Mouse (Mus musculus): ENCODE data around the gene Zc3h12c.

Gene Zc3h12c

DNA sequence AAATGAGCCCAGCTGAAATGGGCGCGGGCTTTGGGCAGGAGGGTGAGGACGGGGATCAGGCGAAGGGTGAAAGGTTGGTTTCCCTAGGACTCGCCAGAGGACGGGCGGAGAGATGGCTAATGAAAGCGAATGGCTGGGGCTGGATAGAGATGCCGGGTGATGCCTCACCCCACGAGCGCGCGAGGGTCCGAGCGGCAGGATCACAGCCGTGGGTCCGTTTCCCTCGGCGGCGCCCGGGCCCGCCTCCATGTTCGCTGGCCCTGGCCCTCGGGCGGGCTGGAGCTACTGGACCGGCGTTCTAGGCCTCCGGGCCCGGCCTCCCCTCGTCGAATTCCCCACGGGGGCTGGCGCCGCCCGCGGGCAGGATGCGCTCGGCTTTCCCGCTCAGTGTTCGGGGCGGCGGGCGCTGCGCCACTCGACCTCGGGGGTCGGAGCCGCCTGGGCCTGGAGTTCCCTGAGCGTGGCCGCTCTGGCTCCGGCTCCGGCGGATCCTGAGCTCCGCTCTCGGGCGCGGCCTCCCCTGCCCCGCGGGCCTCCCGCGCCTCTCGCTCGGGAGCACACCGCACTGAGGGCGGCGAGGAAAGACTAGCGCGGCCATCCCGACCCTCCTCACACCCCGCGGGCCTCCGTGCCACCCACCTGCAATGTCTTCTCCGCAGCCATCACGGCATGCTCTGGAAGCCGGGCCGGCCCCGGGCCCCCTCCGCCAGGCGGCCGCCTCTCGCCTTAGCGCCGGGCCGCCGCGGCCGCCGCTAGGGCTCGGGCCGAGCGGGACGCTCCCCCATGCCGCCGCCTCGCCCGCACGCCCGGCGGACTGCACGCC, at the start of gene Zc3h12c:
Gene Zc3h12c (minus strand): TSS at position 710 of the 823 bp plus-strand sequence.
- peak; percentile 31 for DNase-seq (ENCODE audit: low read depth, low spot score)

DNA sequence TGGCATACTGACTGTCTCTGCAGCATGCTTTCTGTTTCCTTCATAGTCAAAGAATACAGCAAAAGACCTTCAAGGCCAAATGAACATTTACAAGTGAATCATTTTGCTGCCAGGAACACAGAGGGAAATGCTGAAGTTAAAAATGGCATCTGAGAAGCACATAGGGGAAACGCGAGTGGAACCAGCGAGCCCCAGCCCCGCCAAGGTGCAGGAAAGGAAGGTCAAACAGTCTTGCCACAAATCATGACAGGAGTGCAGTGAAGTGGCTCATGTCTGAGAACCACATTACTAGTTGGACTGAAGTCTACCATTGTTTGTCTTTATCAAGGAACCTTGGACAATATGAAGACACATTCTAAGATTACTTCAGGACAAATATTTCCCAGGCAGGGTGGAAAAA, 49.3 kb upstream of the Zc3h12c start:
- DNase-seq (ENCODE audit: low read depth, low spot score), result no peak

DNA sequence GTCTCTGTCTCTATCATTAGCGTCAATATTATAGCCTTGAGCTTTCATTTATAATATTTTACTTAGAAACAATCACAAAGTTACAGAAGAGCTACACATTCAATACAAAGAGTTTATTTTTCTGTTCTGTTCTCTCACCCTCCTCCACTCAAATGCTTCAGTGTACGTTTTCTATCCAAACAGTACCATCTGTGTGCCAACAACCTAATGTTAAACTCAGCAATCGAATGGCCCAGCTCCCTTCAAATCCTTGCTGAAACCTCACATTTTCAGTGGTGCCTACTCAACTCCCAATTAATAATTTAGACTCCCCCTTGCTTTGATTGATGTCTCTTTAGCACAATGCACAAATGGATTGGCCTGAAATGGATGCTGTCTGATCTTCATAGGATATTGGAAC, 46.9 kb upstream of the Zc3h12c start:
- no peak for DNase-seq (ENCODE audit: low read depth, low spot score)

DNA sequence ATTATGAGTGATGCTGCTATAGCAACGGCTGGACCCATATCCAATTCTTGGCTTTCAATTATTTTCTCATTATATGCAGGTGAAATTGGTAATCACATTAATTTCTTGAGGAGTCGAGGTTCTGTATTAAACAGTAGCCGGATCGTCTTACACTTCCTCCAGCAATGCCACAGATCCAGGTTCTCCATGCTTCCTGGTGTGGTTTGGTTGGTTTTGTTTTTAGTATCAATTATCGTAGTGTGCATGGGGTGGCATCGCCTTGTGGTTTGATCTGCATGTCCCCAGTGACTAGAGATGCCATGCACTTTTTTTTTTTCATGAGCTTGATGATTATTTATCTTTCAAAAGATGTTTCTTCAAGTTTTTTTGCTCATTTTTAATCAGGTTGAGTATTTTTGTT, 44.0 kb upstream of the Zc3h12c start:
- no peak for DNase-seq (ENCODE audit: low read depth, low spot score)

DNA sequence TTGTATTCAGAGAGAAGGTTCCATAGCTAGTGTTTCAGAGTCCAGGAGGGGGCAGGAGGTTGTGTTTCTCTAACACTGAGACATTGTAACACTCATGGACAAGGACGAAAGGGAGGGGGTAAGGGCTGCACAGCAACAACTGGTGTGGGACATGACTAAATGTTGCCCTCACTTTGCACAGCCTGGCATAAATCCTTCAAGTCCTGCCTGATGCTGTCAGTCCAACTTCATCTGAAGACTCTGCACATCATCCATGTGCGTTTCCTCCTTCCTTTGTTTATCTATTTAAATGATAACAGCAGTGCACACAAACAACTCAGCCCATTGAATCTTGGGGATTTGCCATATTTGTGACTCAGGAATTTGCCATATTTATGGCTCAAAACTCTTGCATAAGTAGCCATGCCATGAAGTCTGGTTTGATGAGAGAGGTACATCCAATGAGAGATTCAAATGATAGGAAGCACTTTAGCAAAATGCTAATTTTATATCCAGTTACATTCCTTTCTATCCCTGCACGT, 40.2 kb upstream of the Zc3h12c start:
- DNase-seq (ENCODE audit: low read depth, low spot score), result no peak

DNA sequence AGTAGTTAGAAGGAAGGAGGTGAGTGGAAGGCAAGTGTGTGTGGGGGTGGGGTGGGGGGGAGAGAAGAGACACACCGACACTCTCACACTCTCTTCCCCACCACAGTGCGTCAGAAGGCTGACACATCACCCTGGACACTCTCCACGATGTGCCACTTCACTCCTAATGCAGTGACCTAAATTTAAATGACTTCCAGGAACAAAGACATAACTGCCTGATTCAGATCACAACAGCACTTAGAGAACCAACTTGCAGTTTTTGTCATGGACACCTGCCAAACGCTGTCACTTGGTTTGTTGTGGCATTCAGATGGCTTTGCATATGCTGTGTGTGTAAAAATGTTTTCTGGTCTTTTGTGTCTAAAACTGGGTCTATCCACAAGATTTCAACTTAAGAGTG, 34.8 kb upstream of the Zc3h12c start:
- no peak for DNase-seq (ENCODE audit: low read depth, low spot score)

DNA sequence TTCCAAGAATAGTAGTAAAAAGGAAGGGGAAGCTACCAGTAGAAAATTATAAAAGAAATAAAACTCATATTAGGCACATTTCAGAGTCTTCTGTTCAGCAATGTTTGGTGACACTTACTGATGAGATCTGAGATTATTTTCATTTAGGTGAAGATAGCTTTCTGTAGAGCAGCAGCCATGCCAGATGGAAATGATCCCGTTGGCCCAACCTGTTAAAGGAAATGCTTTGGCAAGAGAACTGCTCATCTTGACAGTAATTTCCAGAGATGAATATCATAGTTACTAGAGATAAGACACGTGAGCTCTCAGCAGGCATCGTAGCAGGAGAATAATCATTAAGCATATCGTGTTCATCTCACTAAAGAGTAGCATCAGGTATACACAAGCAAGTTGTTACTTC, 31.9 kb upstream of the Zc3h12c start:
- no peak for DNase-seq (ENCODE audit: low read depth, low spot score)

DNA sequence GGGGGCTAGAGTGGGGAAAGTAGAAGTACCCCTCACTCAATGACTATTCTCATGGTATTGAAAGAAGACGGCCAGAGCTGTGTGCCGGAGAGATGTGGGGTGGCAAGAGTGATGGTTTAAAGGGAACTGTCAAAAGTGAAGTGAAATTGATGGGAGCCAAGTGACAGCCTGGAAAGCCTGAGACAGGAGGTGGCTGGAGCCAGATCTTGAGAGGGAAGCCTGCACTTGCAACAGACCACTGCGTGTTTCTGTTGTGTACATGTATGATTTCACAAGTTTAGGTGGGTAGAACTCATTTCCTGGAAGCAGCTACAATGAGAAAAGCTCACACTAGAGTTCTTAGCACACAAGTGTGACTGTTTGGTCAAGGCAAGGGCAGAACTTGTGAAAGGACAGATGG, 27.5 kb upstream of the Zc3h12c start:
- no peak for DNase-seq (ENCODE audit: low read depth, low spot score)

DNA sequence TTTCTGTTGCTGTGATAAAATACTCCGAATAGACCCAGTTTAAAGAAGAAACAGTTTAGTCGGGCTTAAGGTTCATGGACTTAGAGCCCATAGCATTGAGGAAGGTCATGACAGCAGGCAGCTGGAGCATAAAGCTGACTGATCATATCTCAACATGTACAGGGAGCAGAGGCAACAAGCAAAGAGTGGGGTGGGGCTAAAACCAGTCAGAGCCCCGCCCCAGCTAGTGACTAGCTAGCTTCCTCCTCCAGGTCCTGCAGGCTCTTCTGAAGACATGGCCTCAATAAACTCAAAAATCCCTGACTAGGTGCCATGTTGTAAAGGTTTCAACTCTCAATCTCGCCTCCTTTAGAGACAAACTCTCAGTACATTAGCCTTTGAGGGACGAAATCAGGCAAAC, 25.5 kb upstream of the Zc3h12c start:
- DNase-seq (ENCODE audit: low read depth, low spot score), result no peak

DNA sequence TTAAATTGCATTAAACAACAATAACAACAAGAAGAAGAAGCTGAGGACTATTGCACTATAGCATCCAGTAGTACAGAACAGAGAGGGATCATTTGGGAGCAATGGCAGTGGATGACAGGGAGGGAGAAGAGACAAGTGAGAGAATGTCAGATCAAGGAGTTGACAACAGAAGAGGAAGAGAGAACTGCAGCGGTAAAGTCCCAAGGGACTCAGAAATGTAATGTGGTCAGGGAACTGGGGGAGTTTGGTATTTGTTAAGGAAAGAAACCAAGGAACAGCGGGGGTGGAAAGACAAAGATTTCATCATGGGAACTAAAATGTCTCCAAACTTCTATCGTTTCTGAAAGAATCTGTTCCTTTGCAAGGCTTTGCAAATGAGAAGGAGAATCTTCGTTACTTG, 22.5 kb upstream of the Zc3h12c start:
- no peak for DNase-seq (ENCODE audit: low read depth, low spot score)

DNA sequence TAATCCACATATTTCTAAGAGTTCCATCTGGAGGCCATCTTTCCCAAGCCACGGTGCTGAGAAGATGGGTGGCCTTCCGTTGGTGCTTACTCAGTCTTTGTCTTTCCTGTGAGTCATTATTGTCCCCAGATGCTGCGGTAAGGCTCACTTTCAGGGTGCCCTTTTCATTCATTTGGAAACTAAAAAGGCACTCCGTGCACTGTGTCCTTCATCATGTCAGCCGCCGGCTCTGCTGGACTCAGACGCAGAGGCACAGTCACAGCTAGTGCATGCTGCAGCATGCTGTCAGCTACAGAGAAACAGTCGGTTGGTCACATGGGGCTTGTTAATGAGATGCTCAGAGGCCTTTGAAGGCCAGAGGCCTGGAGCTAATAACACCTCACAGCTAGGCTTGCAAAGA, 19.7 kb upstream of the Zc3h12c start:
- no peak for DNase-seq (ENCODE audit: low read depth, low spot score)

DNA sequence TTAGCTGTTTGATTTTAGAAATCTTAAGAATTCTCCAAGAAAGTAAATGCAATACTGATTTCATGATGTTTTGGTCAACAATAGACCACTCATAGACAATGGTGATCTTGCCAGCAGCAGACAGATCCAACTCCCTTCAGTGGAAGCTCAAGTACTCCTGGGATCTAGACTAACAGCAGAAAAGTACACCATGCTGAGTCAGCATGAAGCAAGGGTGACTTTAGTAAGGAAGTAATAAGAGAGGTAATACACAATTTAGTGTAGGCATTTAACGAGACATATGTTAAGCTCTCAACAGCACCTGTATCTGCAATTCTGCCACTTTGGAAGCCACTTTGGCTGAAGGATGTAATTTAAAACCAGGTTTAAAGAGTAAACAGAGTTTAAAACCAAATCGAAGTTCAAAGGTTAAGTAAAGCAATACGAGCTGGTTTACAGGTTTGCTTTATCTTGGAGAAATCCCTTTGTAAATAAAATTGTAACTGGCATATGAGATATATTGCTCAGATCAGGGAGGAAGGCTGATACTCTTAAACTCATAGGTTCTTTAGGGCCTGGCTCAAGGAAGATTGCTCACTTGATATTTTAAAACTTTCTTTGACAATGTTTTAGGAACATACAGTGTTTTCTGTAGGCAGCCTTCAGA, 18.0 kb upstream of the Zc3h12c start:
- no peak for DNase-seq (ENCODE audit: low read depth, low spot score)

DNA sequence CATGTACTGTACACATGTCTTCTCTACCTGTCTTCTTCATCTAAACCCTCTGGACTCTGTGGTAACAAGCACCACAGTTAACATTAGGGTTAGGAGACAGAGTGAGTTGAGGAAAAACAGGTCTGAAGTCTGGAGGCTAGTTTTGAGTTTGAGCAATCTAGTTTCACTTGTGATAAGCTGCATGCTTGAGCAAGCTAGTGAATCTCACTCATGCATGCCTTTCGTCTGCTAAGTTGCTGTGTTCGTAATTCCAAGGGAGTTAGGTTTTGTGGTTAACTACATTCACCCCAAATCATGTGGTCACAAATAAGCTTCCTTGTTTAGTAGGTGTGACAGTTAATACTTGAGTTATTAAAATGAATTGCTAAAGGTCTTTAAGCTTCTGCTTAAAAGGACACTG, 13.0 kb upstream of the Zc3h12c start:
- DNase-seq (ENCODE audit: low read depth, low spot score), result no peak

DNA sequence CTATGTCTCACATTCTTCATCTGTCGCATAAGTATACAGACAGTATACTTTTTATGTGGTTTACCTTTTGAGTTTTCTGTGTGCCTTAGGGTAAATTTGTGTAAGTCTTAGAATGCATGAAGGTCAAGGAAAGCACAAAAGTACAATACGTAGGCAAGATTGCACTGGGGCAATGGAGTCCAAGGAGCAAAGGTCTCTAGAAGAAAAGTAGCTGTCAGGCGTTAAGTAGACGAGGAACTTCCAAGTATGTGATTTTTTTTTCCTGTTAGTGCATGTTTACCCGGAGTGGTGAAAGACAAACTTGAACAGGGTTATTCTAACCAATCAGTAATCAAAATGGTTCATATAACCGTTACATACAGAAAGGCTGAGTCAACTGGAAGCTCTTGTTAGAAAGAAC, 12.5 kb upstream of the Zc3h12c start:
- no peak for DNase-seq (ENCODE audit: low read depth, low spot score)

DNA sequence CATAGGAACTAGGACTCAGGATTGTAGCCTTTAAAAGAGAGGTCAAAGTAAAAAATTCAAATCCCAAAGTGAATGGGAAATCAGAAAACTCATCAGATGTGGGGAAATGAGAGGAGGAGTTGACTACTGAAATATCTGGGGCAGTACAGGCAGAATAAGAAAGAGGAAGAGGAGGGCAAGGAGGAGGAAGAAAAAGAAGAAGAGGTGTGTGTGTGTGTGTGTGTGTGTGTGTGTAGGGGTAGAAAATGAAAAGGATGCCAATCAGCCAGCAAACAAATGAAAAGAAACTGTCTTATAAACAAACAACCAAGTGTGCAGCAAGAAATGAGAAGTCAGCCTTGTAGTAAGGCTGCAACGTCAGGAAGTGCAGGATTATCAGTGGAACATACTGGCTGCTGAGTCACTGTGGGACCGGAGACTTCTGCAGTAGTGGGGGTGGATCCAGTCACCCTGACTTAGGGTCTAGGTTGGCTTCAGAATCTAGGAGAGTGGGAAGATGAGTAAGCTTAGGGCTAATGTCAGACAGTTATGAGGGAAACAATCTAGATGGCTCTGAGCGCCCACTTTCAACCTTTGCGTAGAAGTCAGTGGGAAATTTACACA, 7.0 kb upstream of the Zc3h12c start:
- DNase-seq (ENCODE audit: low read depth, low spot score), result no peak

DNA sequence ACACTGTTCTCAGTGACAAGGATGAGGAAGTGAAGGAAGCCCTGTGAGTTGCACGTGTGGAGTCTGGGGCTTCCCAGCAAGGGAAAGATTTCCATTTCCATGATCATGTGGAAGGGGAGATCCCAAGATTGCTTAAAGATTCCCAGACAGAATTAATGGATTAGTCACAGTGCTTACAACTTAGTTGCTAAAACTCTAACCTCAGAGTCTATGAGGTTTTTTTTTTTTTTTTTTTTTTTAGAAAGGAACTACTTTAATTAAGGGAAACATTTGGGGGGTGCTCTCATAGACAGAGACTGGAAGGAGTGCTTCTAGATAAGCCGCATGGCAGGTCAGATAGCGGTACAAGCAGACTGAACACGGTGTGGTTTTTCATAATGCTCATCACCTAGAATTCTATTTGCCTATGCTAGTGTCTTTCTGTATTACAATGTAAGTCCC, 6.3 kb upstream of the Zc3h12c start:
- DNase-seq (ENCODE audit: low read depth, low spot score), result no peak

DNA sequence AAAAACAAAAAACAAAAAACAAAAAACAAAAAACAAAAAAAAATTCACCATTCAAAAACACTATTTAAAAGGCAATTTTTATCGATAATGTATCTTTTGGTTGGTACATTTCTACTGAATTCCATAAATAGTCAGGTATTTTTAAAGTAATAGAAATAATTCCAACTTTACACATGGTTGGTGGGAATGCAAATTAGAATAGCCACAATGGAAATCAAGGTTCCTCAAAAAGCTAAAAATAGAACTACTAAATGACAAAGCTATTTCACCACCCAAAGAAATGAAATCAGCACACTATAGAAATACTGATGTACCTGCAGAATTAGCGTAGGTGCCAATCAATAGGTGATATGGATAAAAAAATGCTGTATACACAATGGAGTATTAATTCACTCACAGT, 5.6 kb upstream of the Zc3h12c start:
- no peak for DNase-seq (ENCODE audit: low read depth, low spot score)

DNA sequence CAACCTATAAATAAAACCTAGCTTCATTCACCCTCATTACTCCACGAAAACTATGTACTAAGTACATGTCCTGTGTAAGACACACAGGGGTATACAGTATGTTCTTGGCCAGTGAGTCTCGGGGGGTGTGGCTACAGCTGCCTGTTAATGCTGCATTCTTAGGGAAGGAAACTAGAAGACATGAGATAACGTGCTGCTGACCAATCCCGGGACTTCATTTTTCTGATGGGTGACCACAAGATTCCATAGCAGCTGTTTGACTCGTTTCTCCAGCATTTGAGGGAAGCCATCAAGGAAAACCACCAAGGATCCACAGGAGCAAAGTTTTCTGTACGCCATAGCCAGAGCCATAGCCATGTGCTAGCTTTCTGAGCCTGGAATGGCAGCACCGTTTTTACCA, 4.2 kb upstream of the Zc3h12c start:
- no peak for DNase-seq (ENCODE audit: low read depth, low spot score)

DNA sequence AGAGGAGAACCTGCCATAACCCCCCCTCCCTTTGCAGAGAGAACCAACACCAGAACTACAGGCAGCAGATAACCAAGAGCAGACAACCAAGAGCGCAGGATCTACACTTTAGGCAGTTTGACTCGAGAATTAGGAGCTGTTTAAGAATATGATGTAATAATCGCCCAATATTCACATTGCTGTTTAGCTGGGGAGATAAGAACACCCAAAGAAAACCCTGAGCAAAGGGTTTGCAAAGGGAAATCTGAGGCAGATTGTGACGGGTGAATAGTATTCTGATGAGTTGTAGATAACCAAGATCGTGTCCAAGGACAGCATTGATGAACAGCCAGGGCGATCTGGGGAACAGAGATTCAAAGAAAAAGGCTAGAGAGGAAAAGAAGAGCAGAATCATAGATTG, 2.3 kb upstream of the Zc3h12c start:
- no peak for DNase-seq (ENCODE audit: low read depth, low spot score)

DNA sequence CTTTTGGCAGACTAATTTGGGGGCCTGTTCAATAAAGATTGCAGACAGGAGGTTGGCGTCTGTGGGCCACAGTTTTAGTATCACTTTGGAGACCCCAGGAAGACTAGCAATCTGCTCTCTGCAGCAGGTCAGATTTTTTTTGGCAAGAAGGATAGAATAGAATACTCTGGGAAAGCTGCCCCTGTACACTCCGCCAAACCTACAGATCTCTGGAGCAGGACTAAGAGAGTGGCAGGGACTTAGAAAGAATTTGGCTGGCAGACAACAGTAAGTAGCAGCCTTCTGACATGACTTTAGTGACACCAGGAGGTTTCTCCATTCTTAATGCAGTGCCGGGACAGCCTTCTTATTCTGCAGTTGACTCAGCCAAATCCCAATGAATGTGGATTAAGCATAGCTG, 1.8 kb upstream of the Zc3h12c start:
- no peak for DNase-seq (ENCODE audit: low read depth, low spot score)

DNA sequence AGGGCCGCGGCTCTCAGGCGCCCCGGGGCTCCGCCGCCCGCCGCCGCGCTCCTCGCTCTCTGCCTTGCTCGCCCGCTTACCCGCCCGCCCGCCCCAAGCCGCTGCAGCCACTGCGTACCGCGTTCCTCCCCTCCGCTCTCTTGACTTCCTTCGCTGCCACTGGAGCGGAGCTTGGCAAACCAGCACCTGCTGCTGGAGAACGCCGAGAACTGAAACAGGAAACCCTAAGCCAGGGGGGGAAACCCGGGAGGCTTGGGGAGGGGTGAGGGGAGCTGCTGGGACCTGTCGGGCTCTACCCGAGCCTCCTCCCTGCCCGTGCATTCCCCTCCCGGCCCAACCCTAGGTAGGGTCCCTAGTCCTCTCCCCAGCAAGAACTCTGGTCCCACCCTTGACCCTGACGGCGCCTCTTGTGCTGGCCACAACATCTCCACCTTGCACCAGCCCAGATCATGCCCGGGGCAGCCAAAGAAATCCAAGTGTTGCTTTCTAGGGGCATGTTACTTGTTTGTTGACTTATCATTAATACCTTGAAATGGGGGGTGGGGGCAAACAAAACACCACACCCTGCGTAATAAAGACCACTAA, 406 bp upstream of the Zc3h12c start:
- peak; percentile 72 for DNase-seq (ENCODE audit: low read depth, low spot score)

DNA sequence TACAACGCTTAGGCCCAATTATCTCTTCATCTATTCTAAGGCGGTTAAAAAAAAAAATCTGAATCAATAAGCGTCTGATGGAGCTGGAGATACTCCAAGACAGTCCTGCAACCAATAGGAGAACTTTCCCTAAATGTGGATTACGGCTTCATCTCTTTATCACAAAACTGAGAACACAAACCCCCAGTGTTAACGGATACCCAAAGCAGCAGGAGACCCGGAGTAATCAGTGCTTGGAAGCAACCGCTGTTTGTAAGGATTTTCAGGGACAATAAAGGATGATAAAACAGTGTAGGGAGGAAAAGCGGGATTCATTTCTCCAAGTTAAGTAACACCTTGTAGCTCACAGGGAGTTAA, 888 bp downstream of the Zc3h12c start:
- DNase-seq (ENCODE audit: low read depth, low spot score), result no peak

Data from retina, postnatal 7 days (tissue).